Mouse (Mus musculus) kidney, postnatal 36 days (tissue): ENCODE results near the gene Gm11034.

Experiments
- DNase-seq, 2 experiments: peaks; one replicate each; pipeline ENCODE4 v3.0.0; 2021 to 2022; ENCODE audit warnings: mixed read lengths in 2 of 2

Gm11034 gene

GRCm38 (mm10) chr8:72210710-72211109 lies 2.7 kb downstream of the Gm11034 start:
- no peak for DNase-seq

GRCm38 (mm10) chr8:72210222-72210621 lies 3.2 kb downstream of the Gm11034 start:
- DNase-seq: peak; percentile 19 to 45

DNA sequence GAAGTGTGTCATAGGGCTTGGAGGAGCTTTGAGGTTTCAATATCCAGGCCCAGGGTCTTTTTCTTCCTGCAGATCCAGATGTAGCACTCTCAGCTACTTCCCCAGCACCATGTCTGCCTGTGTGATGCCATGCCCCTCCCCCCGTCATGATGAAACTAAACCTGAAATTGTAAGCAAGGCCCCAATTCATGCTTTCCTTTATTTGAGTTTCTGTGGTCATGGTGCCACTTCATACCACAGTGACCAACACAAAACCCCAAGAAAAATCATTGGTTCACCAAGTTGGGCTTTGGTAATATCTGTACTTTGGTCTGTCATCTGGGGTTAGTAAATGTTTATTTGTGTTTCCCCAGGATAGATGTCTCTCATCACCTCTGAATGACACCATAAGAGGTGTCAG lies 4.9 kb downstream of the Gm11034 start:
- DNase-seq: no peak

GRCm38 (mm10) chr8:72197997-72198396 lies 15.4 kb downstream of the Gm11034 start:
- DNase-seq: no peak

- no peak for DNase-seq
Measured at GRCm38 (mm10) chr8:72192065-72192464, 21.4 kb downstream of the Gm11034 start.

DNA sequence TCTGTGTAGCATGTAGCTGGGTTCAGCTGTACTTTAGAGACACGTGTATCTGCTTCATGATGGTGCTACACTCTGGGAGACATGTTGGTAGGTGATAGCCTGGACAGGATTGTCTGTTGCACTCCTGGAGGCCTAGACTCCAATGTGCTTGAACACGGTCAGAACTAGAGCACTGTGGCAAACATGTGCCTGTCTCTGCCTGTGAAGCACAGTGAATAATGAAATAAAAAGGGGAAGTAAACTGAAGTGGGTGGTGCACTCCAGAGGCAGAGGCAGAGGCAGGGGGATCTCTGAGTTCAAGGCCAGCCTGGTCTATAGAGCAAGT lies 23.3 kb downstream of the Gm11034 start:
- DNase-seq: no peak

DNA sequence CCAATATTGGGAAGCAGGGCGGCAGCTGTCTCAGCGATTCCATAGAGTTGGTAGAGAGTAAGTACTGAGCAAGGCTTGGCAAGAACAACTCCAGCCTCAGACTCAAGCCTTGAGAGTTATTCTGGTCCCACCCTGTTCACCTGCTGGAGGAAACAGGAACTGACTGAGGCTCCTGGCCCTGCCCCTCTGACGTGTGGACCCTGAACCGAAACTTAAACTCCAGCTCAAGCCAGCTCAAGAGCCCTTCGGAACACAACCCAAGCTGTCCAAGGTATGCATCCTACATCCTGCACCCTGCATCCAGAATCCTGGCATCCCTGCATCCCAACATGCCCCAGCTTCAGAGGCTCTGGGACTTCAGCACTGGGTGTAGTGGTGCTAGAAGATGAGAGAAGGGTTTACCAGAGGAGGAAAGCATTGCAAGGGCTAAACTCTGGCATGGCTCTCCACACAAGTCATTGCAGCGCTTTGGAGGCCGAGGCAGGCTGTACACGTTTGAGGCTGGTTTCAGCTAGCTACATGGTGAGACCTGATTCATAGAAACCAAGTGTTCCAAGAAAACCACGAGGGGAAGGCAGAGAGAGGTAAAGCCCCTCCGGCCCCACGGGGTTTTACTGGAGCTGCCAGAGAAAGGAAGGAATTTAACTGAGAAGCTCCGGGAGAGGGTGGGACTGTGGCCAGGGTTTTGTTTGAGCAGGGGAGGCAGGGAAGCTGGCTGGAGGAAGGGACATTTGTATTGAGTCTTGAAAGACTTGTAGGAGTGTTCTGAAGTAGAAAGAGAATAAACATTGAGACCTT lies 23.8 kb downstream of the Gm11034 start, which contains the start of gene Hsh2d:
Gene Hsh2d, plus strand, starts transcription at position 222 of the 798 bp plus-strand sequence.
- DNase-seq: peak in 1 of 2 experiments; percentile 19

DNA sequence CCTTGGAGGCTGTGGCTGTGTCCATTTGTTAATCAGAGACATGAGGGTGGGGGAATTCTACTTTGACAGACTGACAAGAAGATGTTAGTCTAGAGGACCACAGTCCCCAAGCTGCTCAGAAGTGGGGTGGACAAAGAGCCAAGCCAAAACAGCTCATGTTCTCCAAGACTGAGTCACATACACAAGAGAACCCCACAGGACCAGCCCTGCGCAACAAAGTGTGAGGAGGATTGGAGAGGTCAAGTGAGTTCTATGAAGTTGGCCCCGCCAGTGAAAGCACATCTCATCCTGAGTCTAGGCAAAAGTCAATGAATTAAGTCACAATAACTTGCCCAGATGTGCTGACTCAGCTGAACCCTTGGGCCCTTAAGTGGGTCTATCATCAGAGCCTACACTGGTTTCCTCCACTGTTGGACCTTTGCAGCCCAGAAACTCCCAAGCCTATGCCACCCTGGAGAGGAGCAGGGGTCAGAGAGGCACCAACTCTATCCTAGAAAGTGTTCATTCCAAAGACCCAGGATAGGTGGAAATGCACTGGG lies 25.6 kb downstream of the Gm11034 start:
- no peak for DNase-seq

GRCm38 (mm10) chr8:72183554-72184202 lies 29.8 kb downstream of the Gm11034 start:
- no peak for DNase-seq

GRCm38 (mm10) chr8:72177346-72177925 lies 36.0 kb downstream of the Gm11034 start:
- DNase-seq: peak; percentile 59 to 86

DNA sequence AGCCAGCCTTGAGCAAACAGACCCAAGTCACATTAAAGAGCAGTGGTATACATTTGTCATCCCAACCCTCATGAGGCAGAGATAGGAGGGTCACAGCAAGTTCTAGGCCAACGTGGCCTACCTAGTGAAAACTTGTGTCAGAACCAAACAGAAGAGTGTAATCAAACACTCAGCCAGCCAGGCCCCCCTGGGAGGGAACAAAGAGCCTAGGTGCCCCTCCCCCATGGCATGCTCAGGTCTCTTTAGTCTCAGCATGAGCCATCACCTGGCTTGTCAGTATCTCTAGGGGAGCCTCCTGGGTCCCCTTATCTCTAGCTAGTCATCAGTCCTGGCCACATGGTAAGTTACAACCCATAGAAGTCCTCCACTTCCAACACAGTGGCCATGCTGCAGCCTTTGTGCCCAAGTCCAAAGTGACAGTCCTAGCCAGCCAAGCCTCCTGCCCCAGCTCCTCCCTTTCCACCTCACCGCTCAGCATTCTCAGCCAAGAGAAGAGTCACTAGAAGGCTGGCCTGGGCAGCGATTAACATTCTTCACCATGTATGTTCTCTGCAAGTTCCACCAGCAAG lies 43.7 kb downstream of the Gm11034 start:
- DNase-seq: peak; percentile 76 to 83

- DNase-seq: no peak
Measured at GRCm38 (mm10) chr8:72169098-72169668, 44.3 kb downstream of the Gm11034 start.
